Comparison of ENCODE assay signal across 23 mouse cellular contexts in the genomic region with DNA sequence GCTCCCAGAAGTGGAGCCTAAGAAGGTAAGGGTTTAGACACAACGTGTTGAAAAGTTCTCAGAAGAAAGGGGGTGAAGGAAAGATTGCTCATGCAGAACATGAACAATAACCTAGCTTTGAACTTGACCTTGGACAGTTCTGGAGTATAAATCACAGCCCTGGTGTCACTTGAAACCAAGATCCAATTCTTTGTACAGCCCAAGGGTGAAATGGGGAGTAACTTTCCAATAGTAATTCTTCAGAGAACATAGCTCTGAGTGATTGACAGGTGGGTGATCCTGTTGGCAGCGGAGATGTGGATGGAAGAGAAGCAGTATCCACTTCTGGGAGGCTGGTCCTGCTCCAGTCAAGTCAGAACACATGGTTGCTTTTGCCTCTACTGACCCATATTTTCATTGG.
DNase-seq lines count a peak whose midpoint lies in the region; ATAC-seq and TF ChIP-seq lines count a peak whose summit lies in the region.
"Had no signal": no experiment of that assay in that cellular context is flagged by ENCODE, and none has a peak within 500 bp of the region (broad histone marks: within the 10 kb centered on the region; RNA-seq: fewer than 3 reads in every experiment).

No protein-coding gene starts in this region.

- no peak overlapping the region for H3K27ac ChIP-seq in kidney, embryonic 14.5 days (ENCODE audit: low read depth, low read length)
- H3K27ac ChIP-seq in kidney, embryonic 16.5 days (ENCODE audit: low read length) = no peak overlapping the region
- H3K27ac ChIP-seq in lung, postnatal 0 days (ENCODE audit: low read length) = no peak overlapping the region
- H3K27ac ChIP-seq: embryonic facial prominence, embryonic 10.5 days; embryonic facial prominence, embryonic 12.5 days; forebrain, embryonic 13.5 days; forebrain, embryonic 15.5 days had no signal

- H3K9ac ChIP-seq in kidney, embryonic 14.5 days (ENCODE audit: low read depth, low read length) = no peak overlapping the region
- no peak overlapping the region for H3K9ac ChIP-seq in kidney, embryonic 16.5 days (replicated peaks; ENCODE audit: low read length)
- no peak overlapping the region for H3K9ac ChIP-seq in lung, postnatal 0 days (replicated peaks; ENCODE audit: low read depth)
- H3K9ac ChIP-seq: embryonic facial prominence, embryonic 12.5 days; forebrain, embryonic 13.5 days; forebrain, embryonic 15.5 days had no signal

- no peak overlapping the region for H3K4me2 ChIP-seq in kidney, embryonic 14.5 days (replicated peaks; ENCODE audit: low read depth, low read length)
- no peak overlapping the region for H3K4me2 ChIP-seq in kidney, embryonic 16.5 days (replicated peaks; ENCODE audit: low read depth, low read length)
- no peak overlapping the region for H3K4me2 ChIP-seq in lung, postnatal 0 days (replicated peaks; ENCODE audit: low read depth, low read length)
- H3K4me2 ChIP-seq: embryonic facial prominence, embryonic 12.5 days; forebrain, embryonic 13.5 days; forebrain, embryonic 15.5 days had no signal

- 22% methylated on average over 2 of the region's 2 CpGs for WGBS in kidney, embryonic 14.5 days
- 30% methylated on average over 2 of the region's 2 CpGs for WGBS in kidney, embryonic 16.5 days
- 72% methylated on average over 2 of the region's 2 CpGs for WGBS in lung, postnatal 0 days

- no peak overlapping the region for H3K4me3 ChIP-seq in kidney, embryonic 14.5 days (ENCODE audit: low read length)
- H3K4me3 ChIP-seq in kidney, embryonic 16.5 days (ENCODE audit: low read length) = no peak overlapping the region
- H3K4me3 ChIP-seq in lung, postnatal 0 days (ENCODE audit: low read depth, low read length) = no peak overlapping the region
- H3K4me3 ChIP-seq: embryonic facial prominence, embryonic 10.5 days; embryonic facial prominence, embryonic 12.5 days; forebrain, embryonic 13.5 days; forebrain, embryonic 15.5 days had no signal

- 0 out of 2 replicates have a peak, but pooled peaks cover 6% of the 10 kb centered on the region for H3K4me1 ChIP-seq in kidney, embryonic 14.5 days (ENCODE audit: control insufficient read depth, insufficient read depth, low read length)
- peaks cover 15% of the 10 kb centered on the region for H3K4me1 ChIP-seq in kidney, embryonic 16.5 days (ENCODE audit: insufficient read depth, low read length)
- no peaks in the 10 kb centered on the region for H3K4me1 ChIP-seq in lung, postnatal 0 days (ENCODE audit: insufficient read depth, low read depth, low read length)
- H3K4me1 ChIP-seq: forebrain, embryonic 13.5 days had no signal

- no peaks in the 10 kb centered on the region for H3K27me3 ChIP-seq in kidney, embryonic 14.5 days (ENCODE audit: control insufficient read depth, insufficient read depth, low read length)
- no peaks in the 10 kb centered on the region for H3K27me3 ChIP-seq in kidney, embryonic 16.5 days (ENCODE audit: insufficient read depth, low read length)
- H3K27me3 ChIP-seq in lung, postnatal 0 days (replicated peaks; ENCODE audit: insufficient read depth, low read length) = no peaks in the 10 kb centered on the region
- H3K27me3 ChIP-seq: embryonic facial prominence, embryonic 12.5 days; forebrain, embryonic 13.5 days; forebrain, embryonic 15.5 days; Patski had no signal

- peak; percentile 49 for ATAC-seq in kidney, embryonic 14.5 days (ENCODE audit: low FRiP score, low TSS enrichment)
- ATAC-seq in kidney, embryonic 16.5 days (ENCODE audit: low FRiP score, low TSS enrichment) = 0 out of 2 replicates have a peak, but pooled peaks have one; percentile 19
- no peak for ATAC-seq in lung, postnatal 0 days
- ATAC-seq: activated CD4-positive, CD25-positive, alpha-beta regulatory T cell, adult 4 months; CD4-positive, CD25-positive, alpha-beta regulatory T cell, adult 4 months; forebrain, embryonic 13.5 days; forebrain, embryonic 15.5 days; Patski had no signal

- no peak for TF ChIP-seq EP300 in lung, postnatal 0 days (IDR thresholded peaks at IDR 0.05)

- no peak for DNase-seq in kidney, adult 9 months
- DNase-seq in kidney, adult 8-10 months = no peak
- DNase-seq in lung, postnatal 0 days (ENCODE audit: low spot score) = peak; percentile 22
- DNase-seq in lung, postnatal 14 days = no peak
- no peak for DNase-seq in left cerebral cortex, adult 11 months (ENCODE audit: low spot score)
- DNase-seq: adrenal gland, adult 8-10 months; adrenal gland, postnatal 14 days; B cell, adult 2 months; cerebellum, adult 11-12 months; cerebellum, adult 2 months; cerebellum, adult 9-10 months; cerebellum, postnatal 10 days; cerebellum, postnatal 25 days had no signal

- H3K9me3 ChIP-seq in kidney, embryonic 14.5 days (ENCODE audit: control insufficient read depth, low read length) = no peaks in the 10 kb centered on the region
- no peaks in the 10 kb centered on the region for H3K9me3 ChIP-seq in kidney, embryonic 16.5 days (ENCODE audit: low read length)
- H3K9me3 ChIP-seq in lung, postnatal 0 days (ENCODE audit: low read length) = no peaks in the 10 kb centered on the region
- H3K9me3 ChIP-seq: embryonic facial prominence, embryonic 10.5 days; embryonic facial prominence, embryonic 12.5 days; forebrain, embryonic 13.5 days; forebrain, embryonic 15.5 days had no signal

- no peaks in the 10 kb centered on the region for H3K36me3 ChIP-seq in kidney, embryonic 14.5 days (ENCODE audit: control insufficient read depth, insufficient read depth, low read length)
- H3K36me3 ChIP-seq in kidney, embryonic 16.5 days (ENCODE audit: insufficient read depth, low read length) = no peaks in the 10 kb centered on the region
- no peaks in the 10 kb centered on the region for H3K36me3 ChIP-seq in lung, postnatal 0 days (ENCODE audit: insufficient read depth, low read length)
- H3K36me3 ChIP-seq: embryonic facial prominence, embryonic 10.5 days; embryonic facial prominence, embryonic 12.5 days; forebrain, embryonic 15.5 days; G1E had no signal

- no peak for TF ChIP-seq CTCF in lung, postnatal 0 days (IDR thresholded peaks at IDR 0.05)
